Mouse (Mus musculus) liver, postnatal 0 days (tissue): ENCODE measurements around the gene Xpc.

ENCODE experiments used
- CTCF ChIP-seq: sonication (generic); IDR thresholded peaks from 2 replicates; pipeline ENCODE4 v1.5.1; 2016; ENCODE audit warnings: antibody characterized with exemption, low read depth
- EP300 ChIP-seq: IDR thresholded peaks from 2 replicates; pipeline ENCODE4 v1.6.1; 2016; ENCODE audit warnings: antibody characterized with exemption, low read depth, mild to moderate bottlenecking

DNA sequence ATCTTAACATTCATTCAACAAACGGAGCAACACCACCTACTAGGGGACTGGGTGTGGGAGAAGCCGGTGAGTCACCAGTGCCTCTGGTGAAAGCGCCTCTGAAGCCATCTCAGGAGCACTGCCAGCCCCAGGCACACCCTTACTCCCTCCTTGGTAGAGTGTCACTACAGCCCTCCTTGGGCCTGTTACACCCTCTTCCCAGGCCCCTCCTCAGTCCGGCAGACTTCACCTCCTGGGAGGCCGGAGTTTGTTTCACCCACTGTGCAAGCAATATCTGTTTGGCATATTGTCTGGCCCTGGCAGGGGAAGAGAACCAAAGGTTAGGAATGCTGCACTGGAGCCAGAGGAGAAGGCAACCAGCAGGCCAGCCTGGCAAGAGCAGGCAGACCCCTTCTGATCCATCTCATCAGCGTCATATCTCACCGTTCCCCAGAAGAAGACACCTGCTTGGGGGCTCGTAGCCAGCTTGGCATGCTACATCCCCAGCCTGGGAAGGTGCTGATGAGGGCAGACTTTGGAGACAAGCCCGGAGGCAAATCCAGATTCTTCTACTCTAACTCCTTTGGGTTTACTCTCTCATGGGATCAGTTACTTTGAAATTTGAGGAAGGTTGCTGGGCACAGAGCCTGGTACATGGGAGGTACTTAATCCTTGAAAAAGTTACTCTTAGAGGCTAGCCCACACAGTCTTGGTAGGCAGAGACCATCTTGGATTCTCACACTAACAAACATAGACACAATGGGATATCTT, 41.1 kb downstream of the Xpc start:
- TF ChIP-seq CTCF (no peak), EP300 (no peak)
